Mouse (Mus musculus) embryonic facial prominence, embryonic 11.5 days (tissue): ENCODE results near the gene Cenpa. TPM values are rescaled to one million over a fixed set of nuclear protein-coding genes. Genes with fewer than 3 reads are reported as not detected.
A peak's percentile ranks its signal among the peaks of the same experiment; 100 is the strongest.

Source experiments
- ATAC-seq: fragments of 200-750 bp; cut with Nextera tagmentation; replicated peaks from 2 replicates; pipeline ENCODE4 v1.8.0; 2017; ENCODE audit warnings: low read depth; ENCODE audit not compliant: insufficient number of reproducible peaks, low FRiP score, low TSS enrichment
- DNase-seq: peaks from one replicate; pipeline ENCODE4 v3.0.0-alpha.2; 2015; ENCODE audit warnings: low spot score
- H3K27ac ChIP-seq: fragments of 300-500 bp; sonication (generic); replicated peaks from 2 replicates; pipeline ENCODE4 v1.5.1; 2014; ENCODE audit warnings: mild to moderate bottlenecking, low read depth, low read length, control low read depth
- H3K27me3 ChIP-seq: fragments of 300-500 bp; sonication (generic); 2 replicates; pipeline ENCODE4 v1.6.1; 2014; ENCODE audit warnings: mild to moderate bottlenecking, low read length, moderate library complexity, mixed read lengths; ENCODE audit not compliant: control insufficient read depth, insufficient read depth
- H3K36me3 ChIP-seq: fragments of 300-500 bp; sonication (generic); replicated peaks from 2 replicates; pipeline ENCODE4 v1.6.1; 2014; ENCODE audit warnings: low read depth, mild to moderate bottlenecking, low read length, moderate library complexity, mixed read lengths; ENCODE audit not compliant: control insufficient read depth, insufficient read depth
- H3K4me1 ChIP-seq: fragments of 300-500 bp; sonication (generic); 2 replicates; pipeline ENCODE4 v1.6.1; 2014; ENCODE audit warnings: low read length, mixed read lengths; ENCODE audit not compliant: control insufficient read depth, insufficient read depth
- H3K4me2 ChIP-seq: fragments of 300-500 bp; sonication (generic); 2 replicates; pipeline ENCODE4 v1.6.1; 2014; ENCODE audit warnings: low read depth, mild to moderate bottlenecking, control low read depth, low read length, moderate library complexity
- H3K4me3 ChIP-seq: fragments of 300-500 bp; sonication (generic); 2 replicates; pipeline ENCODE4 v1.5.1; 2014; ENCODE audit warnings: low read depth, low read length, control low read depth
- H3K9ac ChIP-seq: fragments of 300-500 bp; sonication (generic); replicated peaks from 2 replicates; pipeline ENCODE4 v1.6.1; 2014; ENCODE audit warnings: mild to moderate bottlenecking, control low read depth, low read length
- H3K9me3 ChIP-seq: fragments of 300-500 bp; sonication (generic); replicated peaks from 2 replicates; pipeline ENCODE4 v1.6.1; 2016; ENCODE audit warnings: mild to moderate bottlenecking, low read length, inconsistent platforms, mixed read lengths; ENCODE audit not compliant: control insufficient read depth
- WGBS: fragments of 180-500 bp; shearing (Covaris S2); extraction: QIAGEN DNeasy Blood & Tissue Kit; methylation state at CpG from one replicate; pipeline ENCODE4 v1.1.7; 2014; 5-methylcytosine and 5-hydroxymethylcytosine counted together
- polyA plus RNA-seq: library from polyadenylated mRNA; unstranded; fragments of >200 nt; fragmentation: Nextera tagmentation; extraction: Ambion mirVana; gene quantifications from 2 replicates; pipeline ENCODE4 v1.2.1, GENCODE M21; 2014

The Cenpa gene
- polyA plus RNA-seq, 1 experiment from 2014 or later, result 450 TPM

GRCm38 (mm10) chr5:30712002-30712390 is 45.4 kb downstream of the Cenpa start:
- peak overlapping the region; percentile 51 for H3K4me3 ChIP-seq
- H3K27ac ChIP-seq, result no peak overlapping the region
- peak overlapping the region; percentile 82 for H3K4me2 ChIP-seq
- DNase-seq (no peak), ATAC-seq (no peak; the same call in 1 of the 2 replicates)
- no peaks in the 10 kb centered on the region for H3K9me3 ChIP-seq
- peaks cover 26% of the 10 kb centered on the region for H3K27me3 ChIP-seq
- H3K9ac ChIP-seq, result peak overlapping the region; percentile 60
- no peaks in the 10 kb centered on the region for H3K4me1 ChIP-seq
- 0% methylated on average over 14 of the region's 14 CpGs for WGBS
- no peaks in the 10 kb centered on the region for H3K36me3 ChIP-seq

GRCm38 (mm10) chr5:30712441-30713298 is 46.1 kb downstream of the Cenpa start:
- DNase-seq (peak; percentile 60), ATAC-seq (peak; percentile 31; the same call in 1 of the 2 replicates)
- Histone ChIP-seq H3K36me3 (no peaks in the 10 kb centered on the region), H3K9me3 (no peaks in the 10 kb centered on the region), H3K4me2 (peak overlapping the region; percentile 82), H3K27ac (0 out of 2 replicates have a peak overlapping the region, but pooled peaks have one; percentile 22), H3K4me1 (no peaks in the 10 kb centered on the region), H3K27me3 (peaks cover 26% of the 10 kb centered on the region), H3K4me3 (peak overlapping the region; percentile 51), H3K9ac (peak overlapping the region; percentile 59)
- under 1% methylated on average over 43 of the region's 43 CpGs for WGBS

DNA sequence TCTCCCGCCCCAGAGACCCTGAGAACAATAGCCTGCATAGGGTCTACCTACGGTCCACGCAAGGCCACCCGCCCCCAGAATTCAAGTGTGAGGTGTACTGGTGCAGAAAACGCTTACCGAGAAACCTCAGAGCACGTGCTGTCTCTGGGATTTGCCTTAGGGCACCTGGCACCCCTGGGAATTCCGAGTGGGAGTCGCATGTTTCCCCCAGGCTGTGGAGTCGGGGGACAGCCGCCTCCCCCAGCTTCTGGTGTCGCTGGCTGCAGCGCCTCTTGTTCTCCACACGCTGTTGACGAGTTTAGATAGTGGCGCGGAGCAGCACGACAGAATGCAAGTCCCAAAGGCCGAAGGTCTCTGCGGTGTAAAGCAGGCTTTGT is 46.7 kb downstream of the Cenpa start:
- H3K36me3 ChIP-seq, result no peaks in the 10 kb centered on the region
- H3K27me3 ChIP-seq, result peaks cover 26% of the 10 kb centered on the region
- H3K4me1 ChIP-seq, result no peaks in the 10 kb centered on the region
- DNase-seq (peak; percentile 41), ATAC-seq (no peak)
- no peaks in the 10 kb centered on the region for H3K9me3 ChIP-seq
- WGBS, result 1% methylated on average over 20 of the region's 20 CpGs
- peak overlapping the region; percentile 59 for H3K9ac ChIP-seq
- H3K4me2 ChIP-seq, result peak overlapping the region; percentile 82
- peak overlapping the region; percentile 51 for H3K4me3 ChIP-seq
- 0 out of 2 replicates have a peak overlapping the region, but pooled peaks have one; percentile 22 for H3K27ac ChIP-seq

GRCm38 (mm10) chr5:30713691-30714090 is 47.1 kb downstream of the Cenpa start:
- Histone ChIP-seq H3K4me2 (peak overlapping the region; percentile 82), H3K36me3 (no peaks in the 10 kb centered on the region), H3K4me1 (no peaks in the 10 kb centered on the region), H3K9ac (peak overlapping the region; percentile 59), H3K27ac (no peak overlapping the region), H3K9me3 (no peaks in the 10 kb centered on the region), H3K4me3 (peak overlapping the region; percentile 51), H3K27me3 (peaks cover 24% of the 10 kb centered on the region)
- ATAC-seq, result no peak
- WGBS, result 21% methylated on average over 11 of the region's 11 CpGs
- DNase-seq, result no peak

DNA sequence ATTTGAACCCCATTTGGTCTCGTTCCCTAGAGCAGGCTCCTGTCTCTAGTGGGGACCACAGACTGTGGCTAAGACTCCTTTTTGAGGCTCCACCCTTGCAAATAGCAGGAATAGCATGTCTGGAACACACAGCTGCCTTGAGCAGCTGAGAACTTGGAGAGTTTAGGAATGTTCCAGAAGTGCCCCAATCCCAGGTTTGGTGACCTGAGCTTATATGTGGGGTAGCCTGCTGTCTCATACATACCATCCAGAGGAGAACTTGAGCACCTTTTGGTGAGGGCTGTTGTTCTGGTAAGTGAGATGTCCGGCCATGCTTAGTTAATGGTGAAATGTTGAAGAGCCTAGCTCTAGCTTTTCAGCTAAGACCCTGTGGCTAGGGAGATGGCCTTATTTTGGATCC is 49.7 kb downstream of the Cenpa start:
- no peaks in the 10 kb centered on the region for H3K36me3 ChIP-seq
- H3K4me2 ChIP-seq, result no peak overlapping the region
- H3K9ac ChIP-seq, result no peak overlapping the region
- H3K4me1 ChIP-seq, result no peaks in the 10 kb centered on the region
- ATAC-seq (no peak), DNase-seq (no peak)
- WGBS, result 96% methylated on average over 2 of the region's 2 CpGs
- H3K9me3 ChIP-seq, result no peaks in the 10 kb centered on the region
- peaks cover 23% of the 10 kb centered on the region for H3K27me3 ChIP-seq
- H3K4me3 ChIP-seq, result no peak overlapping the region
- no peak overlapping the region for H3K27ac ChIP-seq

DNA sequence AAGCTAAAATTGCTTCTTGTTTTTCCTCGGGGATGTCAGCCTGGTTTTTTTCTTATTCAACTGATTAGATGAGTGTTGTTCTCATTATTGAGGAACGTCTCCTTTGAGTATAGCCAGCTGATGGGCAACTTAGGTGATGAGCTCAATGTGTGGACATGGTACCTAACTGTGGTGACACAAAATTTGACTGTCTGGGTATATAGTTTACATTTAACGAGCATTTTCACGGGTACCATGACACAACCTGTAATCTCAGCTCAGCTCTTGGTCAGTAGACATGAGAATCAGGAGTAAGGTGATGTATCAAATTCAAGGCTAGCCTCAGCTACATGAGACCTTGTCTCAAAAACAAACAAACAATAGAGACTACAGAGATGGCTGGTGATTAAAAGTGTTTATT is 50.9 kb downstream of the Cenpa start:
- H3K4me2 ChIP-seq, result no peak overlapping the region
- WGBS, result 84% methylated on average over 4 of the region's 4 CpGs
- DNase-seq (no peak), ATAC-seq (no peak)
- no peaks in the 10 kb centered on the region for H3K9me3 ChIP-seq
- H3K27ac ChIP-seq, result no peak overlapping the region
- no peaks in the 10 kb centered on the region for H3K36me3 ChIP-seq
- H3K4me1 ChIP-seq, result no peaks in the 10 kb centered on the region
- no peak overlapping the region for H3K4me3 ChIP-seq
- no peak overlapping the region for H3K9ac ChIP-seq
- peaks cover 15% of the 10 kb centered on the region for H3K27me3 ChIP-seq

DNA sequence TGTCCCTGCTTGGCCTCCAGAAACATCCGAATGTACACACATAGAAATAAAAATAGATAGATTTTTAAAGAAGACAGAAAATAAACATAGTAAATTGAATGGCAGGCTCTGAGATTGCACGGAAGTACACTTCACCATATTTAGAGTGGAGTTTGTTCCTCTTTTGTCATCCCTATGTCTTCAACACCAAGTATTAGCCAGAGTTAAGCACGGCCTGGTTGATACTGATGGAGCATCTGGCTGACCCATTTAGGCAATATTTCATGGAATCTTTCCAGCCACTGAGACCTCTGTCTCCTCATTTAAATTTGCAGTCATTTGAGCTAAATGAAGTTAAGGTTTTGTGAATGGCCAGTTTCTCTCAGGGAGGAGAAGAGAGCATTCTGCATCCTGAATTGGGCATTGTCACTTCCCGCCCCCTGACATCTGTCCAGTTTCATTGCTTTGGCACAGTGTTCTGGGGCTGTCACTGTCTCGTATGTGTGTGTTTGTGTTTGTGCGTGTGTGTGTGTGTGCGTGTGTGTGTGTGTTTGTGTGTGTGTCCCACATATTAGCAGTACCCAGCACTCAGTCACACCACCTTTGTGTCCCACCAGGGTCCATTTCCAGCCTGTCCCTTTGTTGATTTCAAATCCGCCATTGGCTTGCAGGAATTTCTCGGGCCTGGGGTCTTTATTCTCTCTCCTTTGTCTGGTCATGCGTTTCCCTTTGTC is 51.6 kb downstream of the Cenpa start:
- no peak for DNase-seq
- 69% methylated on average over 10 of the region's 10 CpGs for WGBS
- Histone ChIP-seq H3K27ac (no peak overlapping the region), H3K9ac (no peak overlapping the region), H3K4me2 (no peak overlapping the region), H3K4me3 (no peak overlapping the region), H3K27me3 (peaks cover 8% of the 10 kb centered on the region), H3K4me1 (no peaks in the 10 kb centered on the region), H3K9me3 (no peaks in the 10 kb centered on the region), H3K36me3 (no peaks in the 10 kb centered on the region)
- 0 out of 2 replicates have a peak, but pooled peaks have one; percentile 34 for ATAC-seq

GRCm38 (mm10) chr5:30721935-30722334 is 55.4 kb downstream of the Cenpa start:
- H3K4me3 ChIP-seq, result no peak overlapping the region
- no peaks in the 10 kb centered on the region for H3K4me1 ChIP-seq
- no peaks in the 10 kb centered on the region for H3K27me3 ChIP-seq
- H3K4me2 ChIP-seq, result no peak overlapping the region
- no peak overlapping the region for H3K9ac ChIP-seq
- H3K9me3 ChIP-seq, result no peaks in the 10 kb centered on the region
- ATAC-seq, result no peak
- no peak for DNase-seq
- 87% methylated on average over 8 of the region's 8 CpGs for WGBS
- H3K27ac ChIP-seq, result no peak overlapping the region
- H3K36me3 ChIP-seq, result no peaks in the 10 kb centered on the region
